Mouse (Mus musculus) left cerebral cortex, adult 9 months (tissue): ENCODE measurements around the gene Snx6.
A peak's percentile ranks its signal among the peaks of the same experiment; 100 is the strongest.
"Not testable (repeated sequence)": the region's sequence is repeated elsewhere in the genome, so short reads cannot be mapped to it uniquely, and the experiment has no call there.

Experiments used
- DNase-seq, 2 experiments: peaks; one replicate each; pipeline ENCODE4 v3.0.0; 2022; ENCODE audit warnings: low spot score in 2 of 2

Gene Snx6

DNA sequence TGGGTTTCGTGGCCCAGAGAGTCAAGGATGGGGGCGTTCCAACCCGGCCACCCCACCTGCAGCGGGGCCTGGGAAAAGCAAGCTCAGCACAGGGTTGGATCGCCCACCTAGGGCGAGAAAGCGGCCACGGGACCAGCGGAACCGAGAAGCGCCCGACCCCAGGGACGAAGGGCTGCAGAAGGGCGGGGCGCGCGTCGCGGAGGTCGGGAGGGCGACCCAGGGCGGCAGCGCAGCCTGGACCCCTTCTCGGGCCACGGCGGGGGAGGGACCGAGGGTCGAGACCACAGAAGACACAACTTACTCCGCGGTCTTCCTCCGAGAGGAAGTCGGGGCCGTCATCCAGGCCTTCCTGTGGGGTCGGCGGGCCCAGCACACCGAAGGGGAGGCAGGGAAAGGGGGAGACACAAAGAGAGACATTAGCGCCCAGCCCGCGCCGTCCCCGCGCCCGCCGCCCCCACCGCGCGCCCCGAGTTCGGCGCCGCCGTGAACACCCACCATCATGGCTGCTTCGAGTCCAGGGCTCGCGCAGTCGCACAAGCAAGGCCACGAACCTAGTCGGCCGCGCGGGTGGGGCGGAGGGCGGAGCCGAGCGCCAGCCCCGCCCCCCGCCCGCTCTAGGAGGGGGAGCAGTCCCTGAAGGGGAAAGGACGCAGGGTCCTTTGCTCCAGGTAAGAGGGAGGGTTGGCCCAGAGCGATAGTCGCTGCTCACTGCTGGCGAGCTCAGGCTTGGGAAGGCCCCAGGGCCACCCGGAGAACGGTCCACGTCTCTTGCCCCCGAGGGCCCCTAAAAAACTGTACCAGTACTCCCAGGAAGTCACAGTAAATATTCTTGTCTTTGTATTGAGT is at the start of gene Snx6:
Snx6 (minus strand) TSS at position 551 of the 846 bp plus-strand sequence.
- DNase-seq: peak; percentile 20 to 67

DNA sequence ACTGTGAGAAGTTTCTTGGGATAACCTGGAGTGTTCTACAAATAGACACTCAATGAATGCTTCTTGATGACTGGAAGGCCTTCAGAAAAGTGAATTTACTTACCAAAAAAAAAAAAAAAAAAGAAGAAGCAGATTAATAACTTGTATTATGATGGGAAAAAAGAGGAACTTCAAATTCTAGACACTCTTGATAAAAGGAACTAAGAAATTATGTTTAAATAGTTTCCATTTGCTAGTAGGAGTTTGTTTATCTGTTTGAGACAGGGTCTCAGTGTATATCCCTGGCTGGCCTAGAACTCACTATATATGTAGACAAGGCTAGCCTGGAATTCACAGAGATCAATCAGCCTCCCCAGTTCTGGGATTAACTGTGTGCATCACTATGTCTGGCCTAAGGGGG is 48.9 kb upstream of the Snx6 start:
- no peak for DNase-seq

DNA sequence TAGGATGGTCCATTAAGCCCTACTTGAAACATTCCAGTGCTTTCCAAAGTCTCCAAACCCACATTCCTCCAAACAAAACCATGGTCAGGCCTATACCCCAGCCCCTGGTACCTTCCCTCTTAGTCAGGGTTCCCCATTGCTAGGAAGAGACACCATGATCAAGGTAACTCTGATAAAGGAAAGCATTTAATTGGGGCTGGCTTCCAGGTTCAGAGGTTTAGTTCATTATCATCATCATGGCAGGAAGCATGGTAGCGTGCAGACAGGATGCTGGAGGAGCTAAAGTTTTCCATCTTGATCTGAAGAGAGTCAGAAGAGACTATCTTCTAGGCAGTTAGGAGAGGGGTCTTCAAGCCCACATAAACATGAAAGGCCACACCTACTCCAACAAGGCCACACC is 46.1 kb upstream of the Snx6 start:
- no peak for DNase-seq

DNA sequence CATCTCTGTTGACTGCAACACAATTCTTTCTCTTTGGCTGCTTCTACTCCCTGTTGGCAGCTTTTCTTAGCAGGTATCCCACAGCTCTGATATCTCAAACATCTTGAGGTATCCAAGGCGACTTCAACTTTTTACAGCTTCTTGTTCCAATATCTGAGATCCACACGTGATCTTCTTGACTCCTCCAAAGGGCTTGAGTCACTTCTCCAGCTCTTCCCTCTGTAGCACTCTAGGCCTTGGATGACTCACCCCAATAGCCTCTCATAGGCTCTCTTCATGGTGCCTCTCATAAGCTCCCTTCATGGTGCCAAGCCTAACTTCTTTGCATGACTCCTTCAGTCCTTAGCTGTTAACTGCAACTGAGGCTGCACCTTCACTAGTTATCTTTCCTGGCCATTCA is 44.3 kb upstream of the Snx6 start:
- no peak for DNase-seq

GRCm38 (mm10) chr12:54838931-54839330 is 43.4 kb upstream of the Snx6 start:
- no peak for DNase-seq

GRCm38 (mm10) chr12:54835608-54836570 is 40.4 kb upstream of the Snx6 start:
- no peak for DNase-seq

DNA sequence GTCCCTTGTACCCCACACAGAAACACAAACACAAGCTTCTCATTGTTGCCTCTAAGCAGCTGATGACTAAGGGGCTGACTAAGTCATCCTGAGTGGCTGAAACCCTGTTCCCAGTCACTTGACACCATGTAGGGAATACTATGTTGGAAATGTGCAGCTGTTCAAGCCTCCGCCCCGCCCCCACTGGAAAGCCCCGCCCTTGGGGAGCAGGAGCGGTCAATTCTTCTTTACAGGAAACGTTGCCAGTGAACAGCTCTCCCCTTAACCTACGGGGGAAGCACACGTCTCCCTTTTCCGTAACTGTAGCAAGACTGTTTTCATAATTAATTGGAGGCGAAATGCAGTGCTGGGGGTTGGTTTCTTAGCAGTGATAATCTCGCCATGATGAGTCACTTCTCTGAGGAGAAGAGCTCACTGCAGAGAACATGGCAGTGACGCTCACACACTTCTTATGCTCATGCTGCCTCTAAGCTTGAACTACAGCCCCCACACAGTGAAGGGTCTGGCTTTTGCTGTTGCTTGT is 39.5 kb upstream of the Snx6 start:
- DNase-seq: peak; percentile 69 to 71

DNA sequence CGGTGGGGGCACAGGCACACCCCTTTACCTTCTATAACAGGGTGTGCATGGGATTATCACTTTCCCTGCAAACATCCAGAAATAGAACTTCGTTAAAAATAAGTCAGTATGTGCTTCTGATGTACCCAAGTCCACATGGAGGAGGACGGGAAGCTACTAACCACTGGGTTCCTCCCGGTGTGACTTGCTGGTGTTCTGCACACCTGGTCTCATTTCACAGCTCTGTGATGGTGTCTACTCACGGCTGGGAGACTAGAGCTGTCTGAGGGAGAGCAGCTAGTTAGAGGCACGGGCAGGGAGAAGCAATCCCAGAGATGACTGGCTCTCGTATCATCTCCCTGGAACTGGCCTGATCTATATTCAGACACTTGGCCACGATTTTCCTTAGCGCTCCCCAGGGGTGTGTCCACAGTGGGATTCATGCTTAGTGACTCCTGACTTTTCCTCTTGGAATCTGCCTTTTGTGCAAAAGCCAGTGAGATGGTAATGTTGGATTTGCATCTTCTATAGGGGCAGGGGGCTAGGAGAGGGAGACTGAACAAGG is 38.4 kb upstream of the Snx6 start:
- DNase-seq: no peak

DNA sequence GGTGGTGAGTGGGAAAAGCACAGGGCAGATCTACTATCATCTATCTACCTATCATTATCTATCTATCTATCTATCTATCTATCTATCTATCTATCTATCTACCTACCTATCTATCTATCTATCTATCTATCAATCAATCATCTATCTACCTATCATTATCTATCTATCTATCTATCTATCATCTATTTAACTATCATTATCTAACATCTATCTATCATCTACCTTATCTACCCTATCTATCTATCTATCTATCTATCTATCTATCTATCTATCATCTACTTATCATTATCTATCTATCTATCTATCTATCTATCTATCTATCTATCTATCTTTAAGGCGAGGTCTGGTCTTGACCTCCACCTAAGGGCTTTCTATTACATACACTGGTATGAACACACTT is 36.4 kb upstream of the Snx6 start:
- not testable (repeated sequence) for DNase-seq

DNA sequence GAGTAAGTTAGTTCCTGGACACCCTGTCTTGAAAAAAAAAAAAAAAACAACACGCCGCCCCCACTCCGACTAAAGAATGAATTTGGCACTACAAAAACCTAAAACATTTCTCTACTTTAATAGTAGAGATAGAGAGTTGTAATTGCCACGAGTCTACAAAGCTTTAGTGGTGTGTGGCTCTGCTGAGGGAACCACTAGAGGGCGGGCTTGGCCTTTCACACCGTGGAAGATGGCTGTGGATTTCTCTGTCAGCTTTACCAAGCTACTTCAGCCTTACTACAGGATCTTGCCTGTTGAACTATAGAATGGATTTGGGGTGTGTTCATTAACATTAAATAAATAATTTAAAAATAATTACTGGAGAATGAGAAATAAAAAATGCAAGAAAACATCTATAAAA is 35.1 kb upstream of the Snx6 start:
- peak; percentile 37 to 86 for DNase-seq

GRCm38 (mm10) chr12:54829876-54830275 is 34.4 kb upstream of the Snx6 start:
- DNase-seq: no peak

GRCm38 (mm10) chr12:54828043-54828442 is 32.5 kb upstream of the Snx6 start:
- no peak for DNase-seq

DNA sequence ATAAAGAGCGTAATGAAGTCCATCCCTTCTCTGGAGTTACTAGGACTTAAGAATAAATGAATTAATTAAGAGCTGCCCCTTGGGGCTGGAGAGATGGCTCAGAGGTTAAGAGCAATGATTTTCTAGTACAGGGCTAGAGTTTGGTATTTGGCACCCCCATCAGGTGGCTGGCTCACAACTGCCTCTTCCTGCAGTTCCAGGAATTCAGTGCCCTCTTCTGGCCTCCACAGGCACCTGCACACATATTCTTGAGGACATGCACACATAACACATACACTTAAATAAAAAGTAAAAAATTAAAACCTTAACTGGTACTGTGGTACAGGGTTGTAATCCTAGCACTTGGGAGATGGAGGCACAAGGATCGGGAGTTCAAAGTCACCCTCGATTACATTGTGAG is 29.7 kb upstream of the Snx6 start:
- no peak for DNase-seq

GRCm38 (mm10) chr12:54822836-54823426 is 27.4 kb upstream of the Snx6 start:
- DNase-seq: peak; percentile 20 to 84

GRCm38 (mm10) chr12:54820684-54821161 is 25.2 kb upstream of the Snx6 start:
- no peak for DNase-seq

DNA sequence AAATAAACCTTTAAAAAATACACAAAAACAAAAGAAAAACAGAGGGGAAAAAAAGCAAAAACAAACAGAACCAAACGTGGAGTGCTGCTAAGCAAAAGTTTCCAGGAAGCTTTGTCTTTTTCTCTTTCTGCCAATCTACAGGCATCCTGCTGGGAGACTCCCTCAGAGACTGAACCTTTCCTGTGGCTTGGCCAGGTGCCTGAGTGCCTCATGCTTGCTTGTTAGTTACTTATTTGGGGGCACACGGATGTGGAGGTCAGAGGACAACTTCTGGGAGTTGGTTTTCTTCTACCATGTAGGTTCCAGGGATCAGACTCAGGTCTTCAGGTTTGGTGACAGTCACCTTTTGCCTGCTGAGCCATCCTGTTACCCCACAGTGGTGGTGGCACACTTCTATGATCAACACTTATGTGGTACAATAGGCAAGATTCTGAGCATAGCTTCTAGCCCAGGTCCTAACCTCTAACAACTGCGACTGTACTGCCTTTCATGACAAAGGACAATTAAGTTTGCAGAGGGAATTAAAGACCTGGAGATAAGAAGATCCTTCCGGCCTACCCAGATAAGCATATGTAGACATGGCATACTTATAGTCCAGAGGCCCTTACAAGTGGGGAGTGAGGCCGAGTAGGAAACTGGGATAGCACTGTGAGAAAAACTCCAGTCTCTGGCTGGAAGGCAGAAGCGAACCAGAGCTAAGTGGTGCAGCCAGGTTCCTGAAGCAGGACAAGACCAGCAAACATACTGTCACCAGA is 23.9 kb upstream of the Snx6 start:
- DNase-seq: no peak

- DNase-seq: no peak
Measured at GRCm38 (mm10) chr12:54810142-54810541, 14.6 kb upstream of the Snx6 start.

DNA sequence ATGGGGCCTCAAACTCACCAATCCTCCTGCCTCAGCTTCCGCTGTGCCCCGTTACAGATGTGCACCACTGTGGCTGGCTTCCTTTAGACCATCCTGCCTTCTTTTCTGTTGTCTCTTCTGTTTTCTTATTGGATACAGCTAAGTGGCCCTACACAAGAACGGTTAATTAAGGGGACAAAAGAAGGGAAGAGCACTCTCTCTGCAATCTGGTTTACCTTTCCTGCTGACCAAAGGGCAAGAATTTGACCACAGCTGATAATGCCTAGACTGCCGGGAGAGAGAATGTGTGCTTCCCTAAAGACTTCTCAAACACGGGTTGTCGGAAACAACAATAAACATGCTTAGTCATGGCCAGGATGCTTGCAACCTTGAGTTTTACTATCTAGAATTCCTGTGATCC is 12.0 kb upstream of the Snx6 start:
- no peak for DNase-seq

GRCm38 (mm10) chr12:54806131-54806530 is 10.6 kb upstream of the Snx6 start:
- no peak for DNase-seq

DNA sequence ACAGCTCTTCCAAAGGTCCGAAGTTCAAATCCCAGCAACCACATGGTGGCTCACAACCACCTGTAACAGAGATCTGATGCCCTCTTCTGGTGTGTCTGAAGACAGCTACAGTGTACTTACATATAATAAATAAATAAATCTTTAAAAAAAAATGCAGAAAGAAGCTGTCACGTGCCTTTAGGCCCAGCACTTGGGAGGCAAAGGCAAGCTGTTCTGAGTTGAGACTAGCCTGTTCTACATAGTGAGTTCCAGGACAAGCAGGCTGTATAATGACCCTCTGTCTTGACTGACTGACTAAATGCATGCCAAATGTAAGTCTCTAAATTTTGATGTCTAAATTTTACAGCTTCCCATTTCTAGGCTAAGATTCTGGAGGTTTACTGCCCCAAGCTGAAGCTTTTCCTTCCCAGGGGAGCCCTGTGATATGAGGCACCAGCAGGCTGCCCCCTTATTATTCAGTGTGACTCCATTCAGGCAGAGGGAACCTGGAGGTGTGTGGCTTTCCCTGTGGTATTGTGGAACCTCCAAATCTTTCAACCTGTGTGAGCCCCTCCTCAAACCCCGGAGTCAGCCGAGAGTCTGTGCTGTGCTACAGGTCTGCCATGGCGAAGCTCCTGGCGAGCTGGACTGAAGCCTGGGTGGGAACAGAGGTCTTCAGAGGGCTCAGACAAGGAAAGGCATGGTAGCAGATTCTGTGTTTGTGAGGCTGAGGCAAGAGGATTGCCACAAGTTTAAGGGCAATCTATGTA is 9.9 kb upstream of the Snx6 start:
- DNase-seq: no peak
